Mouse (Mus musculus) thymus, postnatal 25 days (tissue): Measurements from ENCODE around the gene Mocs1.

Experiments used
- DNase-seq: peaks from one replicate; pipeline ENCODE4 v3.0.0; 2022

The Mocs1 gene

GRCm38 (mm10) chr17:49428239-49428688 lies at the start of gene Mocs1:
TSS of gene Mocs1 (plus strand) at chr17:49428362.
- peak; percentile 96 for DNase-seq

- DNase-seq: no peak
Observed at GRCm38 (mm10) chr17:49379645-49380044, 48.5 kb upstream of the Mocs1 start.

DNA sequence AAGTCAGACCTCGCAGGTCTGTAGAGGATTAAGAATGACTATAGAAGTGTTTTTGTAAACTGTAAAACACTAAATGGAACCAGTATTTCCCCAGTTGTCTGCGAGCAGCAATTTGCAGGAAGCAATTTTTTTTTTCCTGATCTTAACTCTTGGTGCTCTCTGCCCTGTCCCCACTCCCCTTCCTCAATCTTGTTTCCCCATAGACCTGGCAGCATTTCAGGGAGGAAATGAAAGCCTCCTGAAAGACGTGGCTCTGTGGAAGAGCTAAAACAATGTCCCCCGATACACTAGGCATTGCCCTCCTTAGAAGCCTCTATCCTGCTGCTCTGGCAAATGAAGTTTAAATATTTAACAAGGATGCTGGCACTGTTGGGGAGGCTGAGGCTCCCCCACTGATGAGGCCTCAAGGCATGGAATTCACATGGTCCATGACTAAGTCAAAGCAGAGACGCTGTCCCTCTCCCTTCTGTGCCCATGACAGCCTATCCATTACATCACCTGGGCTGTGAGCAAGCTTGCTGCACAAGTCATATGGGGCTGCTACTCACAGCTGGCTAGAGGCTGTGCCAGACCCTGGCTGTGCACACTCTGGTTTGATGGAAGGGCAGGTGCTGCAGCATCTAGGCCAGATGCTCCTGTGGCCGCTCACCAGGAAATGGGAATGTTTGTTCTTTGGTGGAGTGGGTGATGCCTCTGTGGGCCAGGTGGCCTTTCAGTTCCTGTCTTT lies 43.8 kb upstream of the Mocs1 start:
- peak; percentile 49 for DNase-seq

DNA sequence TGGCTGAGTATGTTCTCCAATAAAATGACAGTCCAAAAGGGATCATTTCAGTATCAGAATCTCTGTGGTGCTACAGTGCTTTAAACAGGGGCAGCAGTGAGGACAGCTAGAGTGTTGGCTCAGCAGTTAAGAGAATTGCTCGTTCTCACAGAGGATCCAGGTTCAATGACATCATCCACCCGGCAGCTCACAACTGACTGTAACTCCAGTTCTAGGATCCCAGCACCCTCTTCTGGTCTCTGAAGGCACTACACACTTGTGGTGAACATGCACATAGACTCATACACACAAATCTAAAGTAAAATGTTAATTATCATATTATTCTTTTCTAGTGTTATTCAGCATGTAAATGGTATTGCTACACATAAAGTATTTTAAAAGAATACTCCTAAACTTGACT lies 40.4 kb upstream of the Mocs1 start:
- DNase-seq: no peak

- DNase-seq: no peak
Observed at GRCm38 (mm10) chr17:49392751-49393150, 35.4 kb upstream of the Mocs1 start.

- peak; percentile 15 for DNase-seq
Observed at GRCm38 (mm10) chr17:49394836-49395235, 33.3 kb upstream of the Mocs1 start.

DNA sequence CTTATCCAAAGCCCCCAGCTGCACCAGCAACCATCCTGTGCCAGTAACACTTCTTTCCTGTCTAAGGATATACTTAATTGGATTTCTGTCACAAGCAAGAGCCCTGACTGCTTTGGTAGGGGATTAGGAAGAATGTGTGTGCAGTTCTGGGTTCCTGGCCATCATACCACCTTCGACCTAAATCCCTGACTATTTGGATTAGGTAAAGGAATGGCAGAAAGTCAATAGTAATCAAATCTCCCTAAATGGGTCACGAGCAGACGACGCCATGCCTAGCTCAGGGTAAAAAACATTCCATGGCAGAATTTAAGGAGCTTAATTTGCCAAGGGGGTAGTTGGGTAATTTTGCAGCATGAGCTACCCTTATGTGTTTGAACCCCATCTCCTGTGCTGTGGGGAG lies 28.6 kb upstream of the Mocs1 start:
- DNase-seq: no peak

GRCm38 (mm10) chr17:49400130-49400529 lies 28.0 kb upstream of the Mocs1 start:
- peak; percentile 64 for DNase-seq

- DNase-seq: peak; percentile 45
Observed at GRCm38 (mm10) chr17:49403151-49403550, 25.0 kb upstream of the Mocs1 start.

GRCm38 (mm10) chr17:49405927-49406326 lies 22.2 kb upstream of the Mocs1 start:
- DNase-seq: peak; percentile 39

DNA sequence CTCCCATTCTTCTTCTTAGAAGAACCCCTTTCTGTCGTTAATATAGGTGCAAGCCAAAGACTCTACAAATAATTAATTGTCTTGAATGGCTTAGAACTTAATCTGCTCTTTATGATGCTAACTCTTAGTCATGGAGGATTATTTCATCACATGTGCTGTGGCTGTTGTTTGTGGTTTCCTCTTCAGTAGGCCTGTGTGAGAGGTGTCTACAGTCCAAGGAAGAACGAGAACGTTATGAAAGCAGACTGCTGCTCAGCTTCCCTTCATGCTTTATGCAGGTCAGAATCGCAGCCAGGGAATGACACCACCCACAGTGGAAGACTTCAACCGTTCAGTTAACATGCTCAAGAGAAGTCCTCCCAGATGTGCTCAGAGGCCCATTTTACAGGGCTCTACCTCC lies 15.2 kb upstream of the Mocs1 start:
- no peak for DNase-seq

GRCm38 (mm10) chr17:49413554-49413953 lies 14.6 kb upstream of the Mocs1 start:
- no peak for DNase-seq

DNA sequence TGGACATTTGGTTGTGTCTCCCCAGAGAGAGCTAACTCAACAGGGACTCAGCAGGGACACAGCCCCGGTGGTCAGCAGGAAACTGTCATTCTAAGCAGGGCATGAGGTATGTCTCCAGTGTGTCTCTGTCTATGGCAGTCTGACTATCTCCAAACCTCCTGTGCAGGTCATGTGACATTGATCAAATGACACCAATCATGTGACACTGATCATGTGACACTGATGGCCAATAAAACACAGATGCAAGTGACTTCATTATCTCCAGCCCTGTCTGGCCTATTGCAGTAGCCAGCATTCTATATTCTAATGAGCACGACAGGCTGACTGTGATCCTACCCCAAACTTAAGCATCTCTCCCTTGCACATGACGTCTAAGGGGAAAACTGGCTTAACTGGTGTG lies 11.9 kb upstream of the Mocs1 start:
- no peak for DNase-seq

DNA sequence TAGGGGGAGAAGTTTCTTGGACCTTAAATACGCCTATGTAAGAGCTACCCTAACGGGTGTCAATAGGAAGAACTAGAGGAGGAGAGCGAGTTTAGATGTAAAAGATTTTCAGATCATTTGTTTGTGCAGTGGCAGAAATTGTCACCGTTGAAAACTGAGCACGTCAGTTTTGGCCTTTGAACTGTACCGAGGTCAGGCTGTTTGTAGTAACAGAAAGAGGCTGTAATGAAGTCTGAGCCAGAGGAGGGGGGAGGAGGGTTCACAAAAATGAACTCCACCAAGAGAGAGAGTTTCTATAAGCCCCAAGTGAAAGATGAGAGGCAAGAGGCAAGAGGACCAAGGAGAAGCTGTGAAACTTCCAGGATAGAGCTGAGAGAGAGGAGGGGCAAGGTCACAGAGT lies 8.3 kb upstream of the Mocs1 start:
- no peak for DNase-seq

GRCm38 (mm10) chr17:49422286-49423066 lies 5.7 kb upstream of the Mocs1 start:
- no peak for DNase-seq

DNA sequence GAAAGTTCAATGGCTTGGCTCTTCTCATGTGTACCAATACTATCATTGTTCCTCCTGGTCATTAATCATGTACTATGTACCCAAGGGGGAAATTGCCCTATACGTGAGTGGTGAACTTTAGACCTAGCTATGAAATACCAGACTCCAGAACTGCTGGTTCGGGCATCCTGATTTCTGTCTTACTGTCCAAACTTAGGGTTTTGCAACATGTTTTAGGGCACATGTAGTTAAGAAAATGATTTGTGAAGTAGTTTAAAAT lies 5.2 kb upstream of the Mocs1 start:
- no peak for DNase-seq

DNA sequence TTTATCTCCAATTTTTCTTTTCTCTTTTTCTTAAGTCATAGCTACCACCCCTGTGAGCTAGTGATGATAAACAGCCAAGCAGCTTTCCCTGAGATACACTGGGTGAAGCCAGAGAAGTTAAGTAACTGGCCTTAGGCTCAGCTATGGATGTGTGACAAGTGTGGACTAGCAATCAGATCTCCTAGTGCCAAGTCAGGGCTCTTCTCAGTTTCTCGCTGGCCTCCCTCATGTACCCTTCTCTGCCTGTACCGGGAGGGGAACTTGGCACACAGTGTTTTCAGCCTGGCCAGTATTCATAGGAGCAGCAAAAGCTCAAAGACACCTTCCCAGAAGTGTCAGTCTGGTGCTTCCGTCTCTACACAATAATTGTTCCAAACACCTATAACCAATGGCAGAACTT lies 4.3 kb upstream of the Mocs1 start:
- DNase-seq: no peak

- peak; percentile 55 for DNase-seq
Observed at GRCm38 (mm10) chr17:49427631-49428238, 427 bp upstream of the Mocs1 start.

DNA sequence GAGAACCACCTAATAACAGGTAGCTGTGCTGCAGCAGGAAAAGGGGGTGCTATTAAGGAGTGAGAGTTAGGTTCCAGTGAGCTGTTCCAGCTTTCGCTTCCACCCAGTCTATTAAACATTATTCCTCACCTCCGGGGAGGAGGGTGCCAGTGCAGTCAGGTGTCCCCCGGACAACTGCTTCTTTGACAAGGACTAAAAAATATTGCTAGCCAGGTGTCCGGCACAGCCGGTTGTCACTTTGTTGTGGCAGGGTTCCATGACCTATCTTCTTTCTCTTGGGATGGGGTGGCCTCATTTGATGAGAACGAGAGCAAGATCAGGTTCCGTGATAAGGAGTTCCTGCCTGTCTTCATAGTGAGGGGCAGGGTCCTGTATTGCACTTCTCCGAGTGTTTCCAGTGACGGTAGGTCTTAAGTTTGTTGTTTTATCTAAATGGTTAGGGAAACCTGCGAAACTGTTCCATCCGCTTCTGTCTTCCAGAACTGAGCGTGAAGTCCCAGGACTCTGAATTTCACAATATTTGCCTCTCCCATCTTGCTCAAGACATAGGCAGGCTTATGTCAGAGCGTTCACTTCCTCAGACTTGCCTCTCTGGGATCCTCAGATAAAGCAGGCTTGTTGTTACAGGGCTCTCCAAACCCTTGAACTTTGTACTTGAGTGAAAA lies 721 bp downstream of the Mocs1 start:
- DNase-seq: peak; percentile 33

- DNase-seq: no peak
Observed at GRCm38 (mm10) chr17:49429471-49430129, 1.4 kb downstream of the Mocs1 start.

GRCm38 (mm10) chr17:49430136-49430535 lies 2.0 kb downstream of the Mocs1 start:
- DNase-seq: no peak

- no peak for DNase-seq
Observed at GRCm38 (mm10) chr17:49431176-49431575, 3.0 kb downstream of the Mocs1 start.

- no peak for DNase-seq
Observed at GRCm38 (mm10) chr17:49432071-49432711, 4.0 kb downstream of the Mocs1 start.
